Mouse (Mus musculus): ENCODE measurements around the gene Fggy. TPM values are rescaled to one million over a fixed set of nuclear protein-coding genes. Genes with fewer than 3 reads are reported as not detected.

Fggy gene
- total RNA-seq, 2 experiments from 2014 or later, result 15.7 to 18.3 TPM

DNA sequence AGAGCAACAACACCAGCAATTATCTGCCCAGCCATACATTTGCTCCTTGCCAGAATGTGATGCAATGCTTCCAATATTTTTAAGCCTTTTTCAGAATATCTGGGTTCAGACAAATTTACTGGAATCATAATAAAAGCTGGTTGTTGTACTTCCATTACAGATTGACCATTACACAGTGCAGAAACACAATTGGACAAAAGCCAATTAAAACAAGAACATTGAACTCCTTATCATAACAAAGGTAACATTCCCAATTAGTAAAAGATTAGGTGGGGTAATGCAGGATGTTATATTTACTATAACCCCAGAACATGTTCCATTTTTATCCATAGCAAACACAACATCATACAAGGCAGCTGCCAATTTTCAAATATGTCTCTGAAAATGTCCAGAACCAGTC is 396.0 kb downstream of the Fggy start:
- TF ChIP-seq CTCF (IDR thresholded peaks at IDR 0.05), result no peak
- no peak overlapping the region for H3K27ac ChIP-seq
- no peak overlapping the region for H3K4me3 ChIP-seq
- no peak for DNase-seq (ENCODE audit: extremely low spot score in 1 of 2, low spot score in 2 of 2)
- intact Hi-C loops (cut with DNase I), result no loop called here

DNA sequence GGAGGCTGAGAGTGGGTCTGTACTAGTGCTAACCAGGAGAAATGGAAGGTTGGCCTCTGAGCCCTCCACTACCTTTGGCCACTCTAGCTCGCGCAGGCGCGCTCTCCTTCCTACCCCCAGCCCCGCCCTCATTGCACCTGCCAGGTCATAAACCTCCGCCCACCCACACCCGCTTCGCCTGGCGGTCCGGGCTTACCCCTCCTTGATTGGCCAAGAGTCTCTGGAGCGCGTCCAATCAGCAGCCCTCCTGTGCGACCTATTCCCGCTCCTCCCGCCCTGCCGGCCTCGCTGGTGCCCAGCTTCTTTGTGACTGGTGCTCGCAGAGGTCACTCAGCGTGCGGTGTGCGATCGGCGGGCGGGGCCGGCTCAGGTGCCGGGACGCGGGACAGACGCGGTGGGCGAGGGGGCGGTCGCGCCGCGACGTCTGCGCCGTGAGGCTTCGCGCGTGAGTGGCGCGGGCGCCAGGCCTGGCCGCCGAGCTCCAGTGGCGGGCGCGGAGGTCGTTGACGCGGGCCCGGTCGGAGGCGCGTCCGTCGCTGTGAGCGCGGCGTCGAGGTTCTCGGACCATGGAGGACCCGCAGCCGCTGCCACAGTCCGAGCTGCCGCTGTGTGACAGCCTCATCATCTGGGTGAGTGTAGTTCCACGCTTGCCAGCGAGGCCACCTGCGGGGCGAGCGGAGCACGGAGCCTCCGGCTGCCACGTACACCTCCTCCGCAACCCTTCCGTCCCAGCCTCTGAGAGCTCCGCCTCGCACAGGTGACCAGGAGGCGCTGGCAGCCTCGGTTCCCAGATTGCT is 409.8 kb downstream of the Fggy start, which contains the start of gene Hook1:
TSS of gene Hook1 (plus strand) at position 313 of the 797 bp plus-strand sequence.
- TF ChIP-seq CTCF (IDR thresholded peaks at IDR 0.05), result no peak
- H3K4me3 ChIP-seq, result peak within 1 kb of the TSS; percentile 74
- peak within 1 kb of the TSS; percentile 96 for H3K27ac ChIP-seq
- peak; percentile 94 for DNase-seq (ENCODE audit: extremely low spot score in 1 of 2, low spot score in 2 of 2)
- intact Hi-C loops (cut with DNase I), result no loop called here
